Mouse (Mus musculus) c-Kit-negative CD71-positive TER-119-positive erythroid progenitor cells, embryonic 14.5 days (primary cell): ENCODE results near the gene Taok1.

Experiments used
- DNase-seq: peaks from one replicate; pipeline ENCODE4 v3.0.0-alpha.2; 2013; ENCODE audit warnings: low read depth, low spot score

Gene Taok1

GRCm38 (mm10) chr11:77492311-77492871 lies 115.2 kb downstream of the Taok1 start:
- no peak for DNase-seq

- DNase-seq = no peak
These were observed 115.9 kb downstream of the Taok1 start for GRCm38 (mm10) chr11:77491502-77492291.

- no peak for DNase-seq
These were observed 116.5 kb downstream of the Taok1 start for GRCm38 (mm10) chr11:77491123-77491501.

GRCm38 (mm10) chr11:77490451-77490850 lies 117.2 kb downstream of the Taok1 start:
- no peak for DNase-seq

GRCm38 (mm10) chr11:77489591-77490235 lies 117.9 kb downstream of the Taok1 start, which contains the start of gene Ankrd13b:
TSS of gene Ankrd13b (minus strand) at chr11:77489678.
- DNase-seq = no peak

GRCm38 (mm10) chr11:77488771-77489581 lies 118.6 kb downstream of the Taok1 start:
- no peak for DNase-seq

- DNase-seq = no peak
These were observed 120.8 kb downstream of the Taok1 start for GRCm38 (mm10) chr11:77486798-77487197.

GRCm38 (mm10) chr11:77485229-77485628 lies 122.4 kb downstream of the Taok1 start:
- no peak for DNase-seq

- DNase-seq = no peak
These were observed 123.9 kb downstream of the Taok1 start for GRCm38 (mm10) chr11:77483510-77484255.

- no peak for DNase-seq
These were observed 124.6 kb downstream of the Taok1 start for GRCm38 (mm10) chr11:77483043-77483442.
